17 mouse cellular contexts compared by ENCODE assay signal in genomic region chr14:75869769-75870363, GRCm38 (mm10). TPM values are rescaled to one million over a fixed set of nuclear protein-coding genes. Genes with fewer than 3 reads are reported as not detected.
A peak's percentile ranks its signal among the peaks of the same experiment; 100 is the strongest.
DNase-seq lines count a peak whose midpoint lies in the region; ATAC-seq lines count a peak whose summit lies in the region.
"Had no signal": no experiment of that assay in that cellular context is flagged by ENCODE, and none has a peak within 500 bp of the region (broad histone marks: within the 10 kb centered on the region; RNA-seq: fewer than 3 reads in every experiment).

No protein-coding gene starts in this region.

- 74% methylated on average over 14 of the region's 14 CpGs for WGBS in heart, embryonic 10.5 days
- 70% methylated on average over 14 of the region's 14 CpGs for WGBS in neural tube, embryonic 13.5 days
- WGBS in neural tube, embryonic 15.5 days, result 71% methylated on average over 14 of the region's 14 CpGs

- H3K9me3 ChIP-seq in heart, embryonic 10.5 days, result no peaks in the 10 kb centered on the region
- no peaks in the 10 kb centered on the region for H3K9me3 ChIP-seq in neural tube, embryonic 13.5 days
- H3K9me3 ChIP-seq in neural tube, embryonic 15.5 days (replicated peaks), result no peaks in the 10 kb centered on the region
- H3K9me3 ChIP-seq: hindbrain, embryonic 12.5 days had no signal

- peaks cover 3% of the 10 kb centered on the region; the same call in 1 of the 2 replicates for H3K27me3 ChIP-seq in heart, embryonic 10.5 days (ENCODE audit: insufficient read depth, poor library complexity, severe bottlenecking)
- no peaks in the 10 kb centered on the region for H3K27me3 ChIP-seq in neural tube, embryonic 13.5 days
- no peaks in the 10 kb centered on the region for H3K27me3 ChIP-seq in neural tube, embryonic 15.5 days (replicated peaks)
- H3K27me3 ChIP-seq: CH12.LX; hindbrain, embryonic 12.5 days had no signal

- no peak overlapping the region for H3K27ac ChIP-seq in heart, embryonic 10.5 days
- H3K27ac ChIP-seq in neural tube, embryonic 13.5 days (replicated peaks), result no peak overlapping the region
- no peak overlapping the region for H3K27ac ChIP-seq in neural tube, embryonic 15.5 days (replicated peaks)
- H3K27ac ChIP-seq: hindbrain, embryonic 12.5 days; macrophage; stomach, postnatal 0 days had no signal

- peak; percentile 64 for DNase-seq in heart, embryonic 10.5 days (ENCODE audit: low spot score)
- no peak for DNase-seq in heart, postnatal 25 days (ENCODE audit: low spot score)
- peak; percentile 29 for DNase-seq in kidney, postnatal 14 days
- no peak for DNase-seq in kidney, postnatal 4 days
- DNase-seq in spleen, adult 12 weeks (ENCODE audit: low spot score), result no peak
- DNase-seq in adrenal gland, postnatal 25 days, result no peak
- DNase-seq: cerebellum, adult 8-10 months; gastrocnemius, postnatal 36 days; layer of hippocampus, postnatal 36 days had no signal

- H3K4me2 ChIP-seq in neural tube, embryonic 13.5 days, result no peak overlapping the region
- no peak overlapping the region for H3K4me2 ChIP-seq in neural tube, embryonic 15.5 days

- no peaks in the 10 kb centered on the region for H3K4me1 ChIP-seq in heart, embryonic 10.5 days
- no peaks in the 10 kb centered on the region for H3K4me1 ChIP-seq in neural tube, embryonic 13.5 days (replicated peaks)
- H3K4me1 ChIP-seq in neural tube, embryonic 15.5 days, result 0 out of 2 replicates have a peak, but pooled peaks cover 2% of the 10 kb centered on the region
- H3K4me1 ChIP-seq: hindbrain, embryonic 12.5 days had no signal

- 0 out of 2 replicates have a peak overlapping the region, but pooled peaks have one; percentile 12 for H3K9ac ChIP-seq in neural tube, embryonic 13.5 days
- no peak overlapping the region for H3K9ac ChIP-seq in neural tube, embryonic 15.5 days (replicated peaks)
- H3K9ac ChIP-seq: forebrain, postnatal 0 days; hindbrain, embryonic 12.5 days had no signal

- no peak overlapping the region for H3K4me3 ChIP-seq in heart, embryonic 10.5 days
- H3K4me3 ChIP-seq in neural tube, embryonic 13.5 days, result no peak overlapping the region
- H3K4me3 ChIP-seq in neural tube, embryonic 15.5 days (replicated peaks), result no peak overlapping the region
- H3K4me3 ChIP-seq: erythroblast, embryonic 14.5 days had no signal

- no peak for ATAC-seq in neural tube, embryonic 13.5 days (ENCODE audit: low read depth)
- ATAC-seq in neural tube, embryonic 15.5 days (ENCODE audit: low FRiP score), result no peak

- H3K36me3 ChIP-seq in heart, embryonic 10.5 days, result no peaks in the 10 kb centered on the region
- H3K36me3 ChIP-seq in neural tube, embryonic 13.5 days, result no peaks in the 10 kb centered on the region
- H3K36me3 ChIP-seq in neural tube, embryonic 15.5 days, result no peaks in the 10 kb centered on the region
- H3K36me3 ChIP-seq: hindbrain, embryonic 12.5 days had no signal

- intact Hi-C loops in heart, postnatal 25 days (cut with DNase I), result loop anchor here (2.0 to 10.0 kb wide), 2 partner anchors 23 to 605 kb away; no protein-coding TSS in a partner anchor

RNA-seq across cellular contexts. Expression of gene Tpt1, which starts 25.0 kb away (rescaled TPM):
- polyA plus RNA-seq in heart, embryonic 10.5 days (2016; fragmentation: Nextera tagmentation; extraction: Ambion mirVana), result 737 and 812 TPM in 2 replicates
- 1,000 to 10,000 TPM; 2,885 to 3,154 TPM for total RNA-seq in heart, postnatal 25 days (2021)
- polyA plus RNA-seq in neural tube, embryonic 13.5 days (2015; fragmentation: Nextera tagmentation; extraction: Ambion mirVana), result 917 and 951 TPM in 2 replicates
- 719 and 774 TPM in 2 replicates for polyA plus RNA-seq in neural tube, embryonic 15.5 days (2015; fragmentation: Nextera tagmentation; extraction: Ambion mirVana)
- total RNA-seq in adrenal gland, postnatal 25 days (2021), result 2,613 and 2,647 TPM in 2 replicates

Comparison
In these comparisons a context has a peak if more than half of its experiments do, and no peak if none do; other contexts are left out.
1. DNase-seq: peak in heart, embryonic 10.5 days (single experiment) and kidney, postnatal 14 days (single experiment); none in heart, postnatal 25 days (single experiment), kidney, postnatal 4 days (0 of 2), spleen, adult 12 weeks (single experiment) and adrenal gland, postnatal 25 days (single experiment).